Mouse (Mus musculus) C2C12 (cell line): ENCODE measurements around the gene Cntnap5b.

Source experiments
- CEBPB ChIP-seq: IDR thresholded peaks from one replicate; pipeline ENCODE4 v1.6.1; 2011; ENCODE audit warnings: low read depth, mild to moderate bottlenecking, control low read depth, moderate library complexity
- CTCF ChIP-seq: IDR thresholded peaks from one replicate; pipeline ENCODE4 v1.5.1; 2011; ENCODE audit not compliant: control insufficient read depth, insufficient read depth, insufficient read length
- FOSL1 ChIP-seq: IDR thresholded peaks from one replicate; pipeline ENCODE4 v1.8.0; 2011; ENCODE audit warnings: mild to moderate bottlenecking, low read length; ENCODE audit not compliant: poor library complexity, insufficient read depth, severe bottlenecking
- MAX ChIP-seq: IDR thresholded peaks from one replicate; pipeline ENCODE4 v1.6.1; 2011; ENCODE audit warnings: mild to moderate bottlenecking, control low read depth
- MYOD1 ChIP-seq: IDR thresholded peaks from one replicate; pipeline ENCODE4 v1.6.1; 2011; ENCODE audit warnings: low read depth; ENCODE audit not compliant: control insufficient read depth, insufficient read length
- MYOG ChIP-seq: IDR thresholded peaks from one replicate; pipeline ENCODE4 v1.6.1; 2011; ENCODE audit not compliant: control insufficient read depth, insufficient read length; ENCODE audit errors: extremely low read depth
- USF1 ChIP-seq: IDR thresholded peaks from one replicate; pipeline ENCODE4 v1.6.1; 2011; ENCODE audit warnings: low read depth, mild to moderate bottlenecking, control low read depth, moderate library complexity

- TF ChIP-seq CTCF, result no peak
- TF ChIP-seq MYOD1, result no peak
- no peak for TF ChIP-seq MAX
- no peak for TF ChIP-seq USF1
- no peak for TF ChIP-seq CEBPB
- no peak for TF ChIP-seq FOSL1
- TF ChIP-seq MYOG, result no peak
These were observed 613.7 kb downstream of the Cntnap5b start for GRCm38 (mm10) chr1:100386252-100386651.
